Mouse (Mus musculus) bone marrow, adult 2 months (tissue): Measurements from ENCODE around the gene Amd1.

ENCODE experiments used
- CTCF ChIP-seq: fragments of 200-500 bp; IDR thresholded peaks from 2 replicates; pipeline ENCODE4 v1.5.1; 2011; ENCODE audit warnings: low read length, control low read depth; ENCODE audit not compliant: control insufficient read depth, insufficient read depth
- POLR2A ChIP-seq: fragments of 200-500 bp; IDR thresholded peaks from 2 replicates; pipeline ENCODE4 v1.6.1; 2011; ENCODE audit warnings: low read depth, mild to moderate bottlenecking, control low read depth, low read length, borderline replicate concordance; ENCODE audit not compliant: control insufficient read depth

- TF ChIP-seq CTCF (no peak), POLR2A (no peak)
These were observed 4.0 kb upstream of the Amd1 start for GRCm38 (mm10) chr10:40305989-40306388.
